Mouse (Mus musculus): ENCODE measurements around the gene Shroom2. TPM values are rescaled to one million over a fixed set of nuclear protein-coding genes. Genes with fewer than 3 reads are reported as not detected.
"Not testable (repeated sequence)": the region's sequence is repeated elsewhere in the genome, so short reads cannot be mapped to it uniquely, and the experiment has no call there.

Shroom2 gene
- total RNA-seq (2021) = 10 to 100 TPM in 1 of 2 experiments, 1 to 10 TPM in 1; 8.7 to 10.7 TPM

DNA sequence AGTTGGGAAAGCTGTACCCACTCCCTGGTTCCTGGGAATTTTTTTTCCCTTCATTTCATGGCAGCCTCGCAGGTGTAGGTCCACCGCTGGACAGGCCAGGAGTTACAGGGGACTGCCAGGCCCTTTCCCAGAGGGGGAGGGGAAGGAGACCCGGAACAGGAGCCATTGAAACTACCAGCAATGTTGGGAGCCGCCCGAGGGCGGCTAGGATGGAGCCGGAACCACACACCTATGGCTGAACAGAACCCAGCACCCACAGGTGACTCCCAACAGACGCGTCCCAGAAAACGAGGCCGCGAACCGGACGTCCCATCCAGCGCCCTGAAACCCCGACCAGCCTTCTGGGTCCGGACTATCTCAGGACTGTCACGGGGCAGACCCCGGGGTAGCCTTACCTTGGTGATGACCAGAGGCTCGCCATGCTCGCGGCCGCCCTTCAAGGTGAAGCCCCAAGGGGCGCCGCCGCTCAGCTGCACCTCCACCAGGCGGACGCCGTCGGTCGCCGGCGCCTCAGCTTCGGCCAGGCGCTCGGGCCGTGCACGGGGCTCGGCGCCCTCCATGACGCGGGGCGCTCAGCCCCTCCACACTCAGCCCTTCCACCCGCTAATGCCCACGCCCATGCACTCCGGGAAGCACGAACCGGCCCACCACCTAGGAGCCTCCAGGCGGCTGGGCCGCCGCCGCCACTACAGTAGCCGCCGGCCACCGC lies at the start of gene Shroom2:
Gene Shroom2 (minus strand): TSS at position 575 of the 709 bp plus-strand sequence.
- intact Hi-C loops (cut with DNase I) = loop anchor here (5.0 kb wide), 1 partner anchor 62 kb away; no protein-coding TSS in a partner anchor
- no peak for DNase-seq

DNA sequence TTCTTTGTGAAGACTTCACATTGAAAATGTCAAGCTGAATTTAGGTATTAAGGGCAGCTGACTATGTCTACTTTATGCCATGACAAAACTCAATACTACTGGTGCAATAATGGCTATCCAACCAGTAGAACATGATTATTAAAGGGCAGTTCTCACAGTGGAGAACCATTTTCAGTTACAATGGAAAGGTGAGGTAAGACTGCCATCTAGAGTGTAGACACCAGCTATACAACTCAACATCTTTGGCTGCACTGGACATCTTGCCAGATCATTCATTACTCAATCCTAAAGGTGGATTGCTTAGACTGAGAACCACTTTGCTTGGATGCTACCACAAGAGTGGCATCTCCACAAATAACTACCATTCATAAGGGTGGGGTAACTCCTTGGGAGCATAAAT lies 49.7 kb upstream of the Shroom2 start:
- peak; percentile 5 to 36 for DNase-seq
- intact Hi-C loops (cut with DNase I) = loop anchor here (1.0 to 2.0 kb wide), 2 partner anchors 114 to 200 kb away; no protein-coding TSS in a partner anchor

DNA sequence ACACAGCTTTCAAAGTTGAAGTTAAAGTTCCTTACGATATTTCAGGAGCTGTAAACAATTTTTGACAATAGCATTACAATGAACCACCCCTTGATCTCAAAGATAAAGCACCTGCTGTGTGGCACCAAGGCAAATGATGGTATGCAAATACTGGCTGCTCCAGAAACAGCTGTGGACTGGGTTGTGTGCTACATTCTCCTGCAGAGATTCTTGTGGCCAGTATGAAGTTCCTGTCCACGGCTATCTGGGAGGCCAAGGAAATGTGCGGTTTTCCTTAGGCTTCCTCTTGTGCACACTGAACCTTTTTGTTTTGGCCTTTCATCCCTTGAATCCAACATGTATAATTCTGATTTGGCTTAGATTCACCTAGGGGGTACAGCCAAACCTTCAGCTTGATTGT lies 44.1 kb upstream of the Shroom2 start:
- no peak for DNase-seq
- intact Hi-C loops (cut with DNase I) = no loop called here

DNA sequence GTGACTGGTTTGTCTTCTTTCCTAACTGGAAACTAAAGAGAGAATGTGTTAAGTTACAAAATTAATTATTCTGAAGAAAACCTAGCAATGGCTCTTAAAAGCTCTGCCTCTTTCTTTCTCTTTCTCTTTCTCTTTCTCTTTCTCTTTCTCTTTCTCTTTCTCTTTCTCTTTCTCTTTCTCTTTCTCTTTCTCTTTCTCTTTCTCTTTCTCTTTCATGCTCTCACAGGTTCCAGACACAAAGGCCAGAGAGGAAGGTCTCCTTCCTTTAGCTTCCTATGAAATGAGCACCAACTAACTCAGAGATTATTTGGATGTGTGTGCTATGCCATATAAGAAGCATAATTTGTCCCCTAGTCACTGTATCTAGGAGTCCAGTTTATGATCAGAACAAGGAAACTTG lies 36.1 kb upstream of the Shroom2 start:
- intact Hi-C loops (cut with DNase I) = no loop called here

DNA sequence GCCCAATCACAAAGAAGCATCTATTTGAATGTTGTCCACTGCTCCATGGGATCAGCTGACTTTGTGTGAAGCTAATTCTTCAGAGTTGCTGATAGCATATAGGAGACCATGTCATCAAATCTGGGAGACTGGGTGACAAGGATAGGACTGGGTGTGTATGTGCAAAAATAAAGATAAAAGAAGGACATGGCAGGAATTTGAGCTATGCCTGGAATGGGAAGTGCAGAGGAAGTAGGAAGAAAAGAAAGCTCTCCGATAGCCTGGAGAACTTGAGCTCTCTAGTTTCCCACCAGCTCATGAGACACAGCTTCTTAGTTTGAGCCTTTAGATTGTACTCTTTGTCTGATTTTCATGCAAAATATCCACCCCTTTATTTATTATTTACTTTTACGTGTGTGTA lies 19.3 kb upstream of the Shroom2 start:
- intact Hi-C loops (cut with DNase I) = no loop called here
- DNase-seq = no peak

More for the DNA sequence above, 36.1 kb upstream of the Shroom2 start:
- DNase-seq = no peak

DNA sequence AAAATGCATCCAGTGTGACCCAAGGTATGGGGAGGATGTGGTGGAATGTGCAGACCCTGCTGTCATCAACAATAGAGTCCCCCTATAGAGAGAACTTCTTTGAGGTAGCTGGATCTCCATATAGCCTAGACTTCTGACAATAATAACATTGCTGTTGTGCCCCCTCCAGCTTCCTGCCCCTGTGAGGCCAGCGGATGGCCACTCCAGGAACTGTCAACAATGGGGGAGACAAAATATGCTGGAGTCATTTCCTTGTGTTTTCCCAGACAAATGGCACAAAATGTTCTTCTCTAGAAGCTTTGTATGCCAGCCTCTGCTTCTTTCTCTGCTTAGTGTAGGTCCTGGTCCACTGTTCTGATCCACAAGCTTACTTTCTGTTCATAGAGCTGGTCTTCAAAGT lies 18.9 kb upstream of the Shroom2 start:
- no peak for DNase-seq
- intact Hi-C loops (cut with DNase I) = no loop called here

DNA sequence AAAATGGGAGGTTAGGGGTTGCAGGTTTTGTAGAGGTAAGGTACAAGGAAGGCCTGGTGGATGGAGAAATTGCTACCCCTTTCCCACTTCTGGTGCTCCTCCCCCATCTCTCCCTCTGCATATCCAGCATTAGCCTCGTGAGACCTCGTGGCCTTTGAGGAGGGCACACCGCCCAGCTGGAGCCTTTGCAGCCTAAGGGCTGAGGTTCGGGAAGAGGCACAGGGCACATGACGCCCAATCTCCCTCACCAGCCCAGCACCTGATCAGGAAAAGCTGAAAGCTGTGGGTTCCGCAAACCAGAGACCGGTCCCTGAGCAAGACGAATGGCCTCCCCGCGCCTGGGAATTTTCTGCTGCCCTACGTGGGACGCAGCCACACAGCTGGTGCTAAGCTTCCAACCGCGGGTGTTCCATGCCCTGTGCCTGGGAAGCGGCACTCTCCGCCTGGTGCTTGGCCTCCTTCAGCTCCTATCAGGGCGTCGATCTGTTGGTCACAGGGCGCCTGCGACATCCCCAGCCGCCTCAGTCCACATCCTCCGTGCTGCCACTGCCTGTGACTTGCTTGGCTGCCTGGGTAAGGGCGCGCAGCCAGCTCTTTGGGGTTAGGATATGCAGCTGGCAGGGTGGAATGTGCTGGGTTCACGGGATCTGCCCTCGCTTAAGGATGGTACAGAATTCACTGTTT lies 12.6 kb upstream of the Shroom2 start, which contains the start of gene Gpr143:
Gene Gpr143 (plus strand): TSS at position 202 of the 684 bp plus-strand sequence.
- intact Hi-C loops (cut with DNase I) = no loop called here
- DNase-seq = peak; percentile 9

DNA sequence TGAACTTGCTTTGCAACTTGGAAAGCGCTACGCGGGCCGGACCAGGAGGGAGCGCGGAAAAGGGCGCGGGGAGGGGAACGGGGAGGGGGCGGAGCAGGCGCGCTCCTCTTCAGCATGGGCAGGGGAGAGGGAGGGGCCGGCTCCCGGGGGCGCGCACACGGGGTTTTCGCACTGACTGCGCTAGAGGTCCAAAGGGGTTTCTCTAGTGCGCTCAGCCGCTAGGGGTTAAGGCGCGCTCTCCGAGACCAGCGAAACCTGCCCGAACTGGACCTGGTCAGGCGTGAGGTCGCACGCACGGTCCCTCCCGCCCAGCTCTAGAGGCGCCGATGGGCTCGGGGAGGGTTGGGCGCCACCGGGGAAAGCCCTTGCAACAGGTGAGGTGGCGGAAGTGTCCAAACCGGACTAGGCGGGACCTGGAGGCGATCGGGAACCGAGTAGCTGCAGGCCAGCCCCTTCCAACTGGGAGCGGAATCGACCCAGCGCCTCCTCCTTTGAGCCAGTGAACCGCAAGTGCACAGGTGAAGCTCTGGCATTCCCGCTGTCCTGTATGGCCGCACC lies 414 bp upstream of the Shroom2 start:
- peak; percentile 61 to 63 for DNase-seq
- intact Hi-C loops (cut with DNase I) = loop anchor here (5.0 kb wide), 1 partner anchor 62 kb away; no protein-coding TSS in a partner anchor

DNA sequence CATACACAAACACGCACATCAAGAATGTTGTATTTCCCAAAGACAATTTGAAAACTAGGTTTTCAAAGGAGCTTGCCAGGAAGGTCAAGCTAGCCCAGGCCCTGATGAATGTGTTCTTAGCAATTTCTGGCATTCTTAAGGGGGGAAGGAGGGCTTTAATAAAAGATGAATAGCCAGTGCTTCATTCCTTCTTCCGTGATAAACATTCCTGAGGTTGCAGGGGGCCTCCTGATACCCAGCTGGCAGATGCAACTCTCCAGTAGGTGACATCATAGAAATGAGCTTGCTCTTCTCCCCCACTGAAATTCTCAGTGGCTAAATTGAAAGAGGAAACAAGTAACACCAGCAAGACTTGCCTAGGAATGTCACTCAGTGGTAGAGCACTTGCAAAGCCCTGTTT lies 5.1 kb downstream of the Shroom2 start:
- no peak for DNase-seq
- intact Hi-C loops (cut with DNase I) = no loop called here

DNA sequence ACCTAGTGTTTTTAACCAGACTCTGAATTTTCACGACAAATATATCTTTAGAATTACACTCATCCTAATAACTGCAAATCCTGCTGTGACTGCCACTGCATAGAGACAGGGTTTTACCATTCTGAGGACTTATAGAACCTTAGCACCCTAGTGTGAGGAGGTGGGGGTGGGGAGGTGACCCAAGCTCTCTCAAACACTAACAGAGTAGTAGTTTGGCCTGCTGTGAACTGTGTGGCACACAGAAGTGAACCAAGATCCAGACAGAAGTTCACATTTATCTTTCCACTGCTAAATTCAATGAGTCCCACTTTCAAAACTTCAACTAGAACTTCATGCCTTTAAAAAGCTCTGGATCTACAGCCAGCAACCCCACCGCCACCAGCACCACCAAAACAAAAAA lies 6.4 kb downstream of the Shroom2 start:
- DNase-seq = no peak
- intact Hi-C loops (cut with DNase I) = no loop called here

DNA sequence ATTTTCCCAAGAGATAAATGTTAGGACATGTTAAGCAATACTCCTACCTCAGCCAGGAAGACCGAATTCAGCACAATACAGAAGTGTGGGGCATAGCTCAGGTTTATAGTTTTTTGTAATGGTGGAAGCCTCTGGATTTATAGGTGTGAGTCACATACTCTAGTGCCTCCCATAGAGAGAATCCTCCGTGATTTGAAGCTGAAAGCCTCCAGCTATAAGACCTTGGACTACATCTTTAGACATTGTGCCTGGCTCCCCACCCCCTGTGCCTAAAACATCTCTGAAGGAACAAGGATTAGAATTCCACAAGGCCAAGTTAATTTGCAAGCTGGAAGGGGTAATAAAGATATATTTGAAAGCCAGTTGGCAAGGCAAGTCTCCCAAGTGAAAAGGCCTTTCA lies 6.8 kb downstream of the Shroom2 start:
- intact Hi-C loops (cut with DNase I) = no loop called here
- no peak for DNase-seq

DNA sequence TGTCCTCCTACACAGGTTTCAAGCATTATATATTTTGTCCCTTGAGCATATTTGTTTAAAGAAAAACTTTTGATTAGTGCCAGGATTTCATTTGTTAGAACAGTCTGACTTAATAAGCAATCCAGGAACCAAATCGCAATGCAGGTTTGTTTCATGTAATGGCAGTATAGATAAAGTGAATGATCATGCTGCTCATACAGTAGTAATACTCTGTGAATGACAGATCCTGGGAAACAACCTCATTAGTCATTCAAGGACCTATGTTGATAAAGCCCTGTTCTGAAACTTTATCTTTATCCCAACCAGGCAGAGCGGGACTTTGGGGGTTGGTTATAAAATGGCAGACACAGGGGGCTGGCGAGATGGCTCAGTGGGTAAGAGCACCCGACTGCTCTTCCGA lies 13.0 kb downstream of the Shroom2 start:
- no peak for DNase-seq
- intact Hi-C loops (cut with DNase I) = no loop called here

DNA sequence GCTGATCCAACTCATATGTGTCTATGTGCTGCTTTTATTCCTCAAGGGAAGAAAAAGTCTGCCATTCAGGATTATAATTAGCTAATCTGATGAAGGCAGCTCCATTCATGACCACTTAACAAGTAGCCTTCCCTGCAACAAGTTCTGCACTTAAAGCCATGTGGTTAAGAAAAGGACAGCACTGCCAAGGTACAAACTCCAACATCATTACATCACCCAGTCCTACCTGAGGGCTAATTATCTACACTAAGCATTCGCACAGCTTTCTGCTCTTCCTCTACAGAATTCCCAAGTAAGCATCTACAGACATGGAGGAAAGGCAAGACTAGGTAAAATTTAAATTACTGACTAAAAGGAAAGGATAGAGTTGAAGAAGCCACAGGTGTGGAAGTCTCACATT lies 13.4 kb downstream of the Shroom2 start:
- intact Hi-C loops (cut with DNase I) = no loop called here
- no peak for DNase-seq

DNA sequence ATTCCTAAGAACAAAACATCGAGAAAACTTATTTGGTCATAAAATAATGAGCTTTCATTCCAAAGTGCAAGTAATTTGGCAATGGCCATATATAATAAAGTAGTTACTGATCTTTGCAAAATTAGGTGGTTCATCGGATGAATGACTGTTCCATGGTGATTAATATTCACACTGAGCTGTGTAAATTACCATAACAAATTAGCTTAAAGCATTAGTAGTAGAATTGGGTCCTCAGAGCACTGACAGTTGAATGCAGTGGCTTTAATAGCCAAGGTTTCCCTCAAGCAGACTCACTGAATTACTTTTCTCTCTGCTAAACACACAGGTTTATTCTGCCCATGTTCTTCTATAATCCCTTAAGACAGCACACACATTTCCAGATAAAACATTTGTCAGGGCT lies 23.3 kb downstream of the Shroom2 start:
- no peak for DNase-seq
- intact Hi-C loops (cut with DNase I) = no loop called here

DNA sequence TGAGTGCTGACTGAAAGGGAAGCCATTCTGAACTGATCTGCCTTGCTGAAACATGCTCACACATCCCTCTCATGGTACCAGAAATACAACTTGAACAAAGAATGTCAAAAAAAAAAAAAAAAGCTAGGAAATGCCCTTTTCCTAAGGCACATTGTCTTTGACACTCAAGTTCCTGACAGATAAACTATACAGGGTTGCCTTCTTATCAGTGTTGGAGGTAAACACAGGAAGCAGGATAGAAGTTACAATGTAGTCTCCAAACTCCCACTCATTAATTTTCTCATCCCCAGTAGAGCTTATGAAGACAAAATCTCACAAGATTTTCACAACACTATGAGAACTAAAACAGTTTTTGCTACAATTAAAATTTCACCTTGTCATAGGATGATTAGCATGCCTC lies 25.6 kb downstream of the Shroom2 start:
- no peak for DNase-seq
- intact Hi-C loops (cut with DNase I) = no loop called here

DNA sequence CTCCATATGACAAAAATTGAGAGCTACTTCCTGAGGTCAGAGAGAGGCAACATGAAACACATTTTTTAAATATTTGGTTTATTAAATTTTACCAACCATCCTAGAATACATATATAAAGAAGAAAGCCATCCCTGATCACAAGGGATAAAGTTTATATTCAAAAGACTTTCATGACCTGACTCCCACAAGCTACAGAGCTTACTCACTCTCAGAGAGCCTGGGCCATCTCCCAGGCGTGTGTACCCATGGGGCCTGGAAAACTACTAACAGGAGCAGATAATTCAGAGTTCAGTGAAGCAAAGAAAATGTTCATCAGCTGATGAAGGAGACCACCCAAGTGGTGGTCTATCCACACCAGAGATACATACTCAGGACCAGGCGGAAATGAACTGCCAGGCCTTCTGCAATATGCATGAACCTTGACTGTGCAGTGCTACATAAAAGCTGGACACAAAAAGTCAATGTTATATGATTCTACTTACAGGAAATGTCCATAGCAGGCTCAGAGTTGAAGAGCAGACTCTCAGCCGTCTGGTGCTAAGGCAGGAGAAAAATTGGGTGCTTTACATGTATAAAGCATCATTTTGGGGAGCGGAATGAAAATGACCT lies 30.4 kb downstream of the Shroom2 start:
- DNase-seq = no peak
- intact Hi-C loops (cut with DNase I) = no loop called here

DNA sequence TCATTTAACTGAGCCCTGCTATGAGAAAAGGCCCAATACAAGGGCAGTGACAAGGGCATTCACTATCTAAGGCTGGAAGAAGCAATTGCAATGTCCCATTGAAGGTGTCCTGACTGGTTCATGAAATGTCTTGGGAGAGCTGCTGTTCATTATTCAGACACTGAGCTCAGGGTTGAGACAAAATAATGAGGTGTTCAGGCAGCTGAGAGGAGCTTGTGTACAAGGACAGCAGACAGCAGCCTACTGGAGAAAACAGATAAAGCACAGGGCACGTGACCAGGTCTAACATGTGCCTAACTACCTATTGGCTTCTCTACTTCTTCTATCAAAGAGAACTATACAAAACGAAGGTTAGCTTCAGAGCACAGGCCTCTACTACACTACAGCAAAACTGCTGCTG lies 31.1 kb downstream of the Shroom2 start:
- DNase-seq = no peak
- intact Hi-C loops (cut with DNase I) = no loop called here

DNA sequence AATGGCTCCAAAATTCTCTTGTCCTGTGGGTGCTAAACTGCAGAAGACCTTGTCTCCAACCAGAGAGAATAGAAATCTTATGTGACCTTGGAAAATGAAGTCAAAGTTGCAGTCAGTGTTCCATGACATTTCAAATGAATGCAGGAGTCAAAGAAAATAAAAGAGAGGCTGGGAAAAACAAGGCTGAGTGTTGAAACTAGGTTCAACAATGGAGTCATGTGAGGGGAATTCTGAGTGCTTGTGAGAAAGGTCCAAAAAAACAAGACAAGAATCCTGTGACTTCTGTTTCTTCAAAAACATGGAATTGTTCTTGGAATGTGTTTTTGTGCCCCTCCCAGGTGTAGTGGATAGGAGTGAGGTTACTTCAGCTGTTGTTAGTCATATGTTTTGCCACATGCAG lies 34.0 kb downstream of the Shroom2 start:
- intact Hi-C loops (cut with DNase I) = no loop called here

DNA sequence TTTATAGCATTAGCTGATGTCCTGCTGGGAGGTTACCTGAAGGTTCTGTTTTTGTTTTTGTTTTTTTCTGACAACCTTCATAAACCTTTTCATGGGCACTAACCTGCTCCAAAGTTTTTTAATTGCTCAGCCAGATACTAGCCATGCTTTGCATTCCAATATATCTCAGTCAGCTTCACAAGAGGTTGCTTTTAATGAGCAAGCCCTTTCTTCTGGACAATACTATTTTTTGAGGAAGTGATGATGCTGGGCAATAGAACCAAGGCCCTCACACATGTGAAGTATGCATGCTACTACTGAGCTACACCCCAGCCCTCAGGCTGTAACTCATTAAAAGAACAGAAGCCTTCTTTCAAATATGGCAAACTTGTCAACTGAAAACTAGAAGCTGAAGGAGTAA lies 52.6 kb downstream of the Shroom2 start:
- intact Hi-C loops (cut with DNase I) = no loop called here
- no peak for DNase-seq

More for the DNA sequence above, 34.0 kb downstream of the Shroom2 start:
- DNase-seq = no peak

DNA sequence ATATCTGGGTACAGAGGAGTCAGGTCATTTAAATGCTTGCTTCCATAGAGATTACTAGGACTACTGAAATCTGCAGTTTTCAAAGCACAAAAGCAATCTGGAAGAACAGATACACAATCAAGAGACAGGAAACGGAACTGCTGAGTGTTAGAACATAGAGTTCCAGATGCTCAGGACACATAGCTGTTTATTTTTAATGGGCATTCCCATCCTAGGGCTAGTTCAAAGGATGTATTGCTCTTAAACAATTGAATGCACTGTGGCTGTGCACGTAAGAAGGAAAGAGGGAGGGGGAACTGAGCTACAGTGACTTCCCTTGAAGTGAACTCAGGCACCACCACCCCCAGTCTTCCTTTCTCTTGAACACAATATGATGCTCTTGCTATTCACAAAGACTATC lies 58.5 kb downstream of the Shroom2 start:
- DNase-seq; intact Hi-C loops (cut with DNase I): not testable (repeated sequence)

DNA sequence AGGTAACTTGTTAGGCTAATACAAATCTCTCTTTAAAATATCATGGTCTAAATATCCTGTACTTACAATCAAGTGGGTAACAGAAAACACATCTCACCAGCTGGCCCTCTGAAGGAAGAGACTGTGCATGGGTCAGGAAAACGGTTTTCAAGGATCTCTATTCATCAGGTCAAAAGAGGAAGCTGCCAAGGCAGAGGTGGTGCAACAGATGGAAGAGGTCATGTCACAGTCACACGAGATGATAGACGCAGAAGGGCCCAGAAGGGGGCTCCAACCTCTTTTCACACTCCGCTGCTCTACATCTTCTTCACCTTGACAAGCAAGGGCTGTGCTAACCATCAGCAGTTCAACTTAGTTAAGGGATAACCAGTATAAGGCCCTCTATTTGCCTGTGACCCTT lies 60.9 kb downstream of the Shroom2 start:
- intact Hi-C loops (cut with DNase I) = loop anchor here (5.0 kb wide), 1 partner anchor 59 kb away; the partner anchor contains the start of gene Shroom2
- no peak for DNase-seq

Data from heart, postnatal 10 days (tissue).